Mouse (Mus musculus): ENCODE measurements around the gene Ttll13. TPM values are rescaled to one million over a fixed set of nuclear protein-coding genes. Genes with fewer than 3 reads are reported as not detected.
A peak's percentile ranks its signal among the peaks of the same experiment; 100 is the strongest.

The Ttll13 gene
- polyA plus RNA-seq, 1 experiment from 2014 or later, result 1.0 TPM

- ATAC-seq (replicated peaks; ENCODE audit: low FRiP score, low read depth) (no peak), DNase-seq (ENCODE audit: low spot score) (no peak)
- TF ChIP-seq CTCF (IDR thresholded peaks at IDR 0.05; ENCODE audit: low read depth), result peak; percentile 21; the same call in 1 of the 2 replicates
- H3K4me1 ChIP-seq (replicated peaks; ENCODE audit: insufficient read depth, low read length), result peaks cover 31% of the 10 kb centered on the region; the same call in 1 of the 2 replicates
- H3K27me3 ChIP-seq (ENCODE audit: insufficient read depth, low read length), result no peaks in the 10 kb centered on the region
- no peak overlapping the region for H3K4me3 ChIP-seq (replicated peaks; ENCODE audit: low read depth, low read length)
- WGBS, result 67% methylated on average over 6 of the region's 6 CpGs
- no peak overlapping the region for H3K27ac ChIP-seq
- peak overlapping the region; percentile 83; the same call in 1 of the 2 replicates for H3K4me2 ChIP-seq (ENCODE audit: low read length)
- no peak overlapping the region for H3K9ac ChIP-seq (ENCODE audit: low read depth, low read length)
- H3K9me3 ChIP-seq (replicated peaks; ENCODE audit: low read length), result no peaks in the 10 kb centered on the region
- H3K36me3 ChIP-seq (ENCODE audit: insufficient read depth, low read length), result no peaks in the 10 kb centered on the region
Observed at GRCm38 (mm10) chr7:80200588-80200945, 45.6 kb upstream of the Ttll13 start.

GRCm38 (mm10) chr7:80200963-80201539 lies 45.1 kb upstream of the Ttll13 start:
- no peak overlapping the region for H3K27ac ChIP-seq
- H3K4me1 ChIP-seq (replicated peaks; ENCODE audit: insufficient read depth, low read length), result peaks cover 31% of the 10 kb centered on the region
- no peak overlapping the region for H3K4me2 ChIP-seq (ENCODE audit: low read length)
- no peak for TF ChIP-seq CTCF (IDR thresholded peaks at IDR 0.05; ENCODE audit: low read depth)
- DNase-seq (ENCODE audit: low spot score) (no peak), ATAC-seq (replicated peaks; ENCODE audit: low FRiP score, low read depth) (no peak)
- no peak overlapping the region for H3K4me3 ChIP-seq (replicated peaks; ENCODE audit: low read depth, low read length)
- H3K27me3 ChIP-seq (ENCODE audit: insufficient read depth, low read length), result no peaks in the 10 kb centered on the region
- no peak overlapping the region for H3K9ac ChIP-seq (ENCODE audit: low read depth, low read length)
- no peaks in the 10 kb centered on the region for H3K36me3 ChIP-seq (ENCODE audit: insufficient read depth, low read length)
- no peaks in the 10 kb centered on the region for H3K9me3 ChIP-seq (replicated peaks; ENCODE audit: low read length)
- 64% methylated on average over 5 of the region's 5 CpGs for WGBS

- Histone ChIP-seq H3K4me2 (ENCODE audit: low read length) (no peak overlapping the region), H3K4me3 (replicated peaks; ENCODE audit: low read depth, low read length) (no peak overlapping the region), H3K27me3 (ENCODE audit: insufficient read depth, low read length) (no peaks in the 10 kb centered on the region), H3K27ac (no peak overlapping the region), H3K4me1 (replicated peaks; ENCODE audit: insufficient read depth, low read length) (peaks cover 35% of the 10 kb centered on the region), H3K9me3 (replicated peaks; ENCODE audit: low read length) (no peaks in the 10 kb centered on the region), H3K36me3 (ENCODE audit: insufficient read depth, low read length) (no peaks in the 10 kb centered on the region), H3K9ac (ENCODE audit: low read depth, low read length) (no peak overlapping the region)
- no peak for ATAC-seq (replicated peaks; ENCODE audit: low FRiP score, low read depth)
- no peak for DNase-seq (ENCODE audit: low spot score)
- 88% methylated on average over 15 of the region's 15 CpGs for WGBS
- no peak for TF ChIP-seq CTCF (IDR thresholded peaks at IDR 0.05; ENCODE audit: low read depth)
Observed at GRCm38 (mm10) chr7:80201888-80202540, 44.2 kb upstream of the Ttll13 start.

- DNase-seq (ENCODE audit: low spot score), result no peak
- no peaks in the 10 kb centered on the region for H3K9me3 ChIP-seq (replicated peaks; ENCODE audit: low read length)
- H3K4me2 ChIP-seq (ENCODE audit: low read length), result no peak overlapping the region
- WGBS, result 84% methylated on average over 5 of the region's 5 CpGs
- no peak for TF ChIP-seq CTCF (IDR thresholded peaks at IDR 0.05; ENCODE audit: low read depth)
- H3K9ac ChIP-seq (ENCODE audit: low read depth, low read length), result no peak overlapping the region
- H3K27me3 ChIP-seq (ENCODE audit: insufficient read depth, low read length), result no peaks in the 10 kb centered on the region
- no peaks in the 10 kb centered on the region for H3K36me3 ChIP-seq (ENCODE audit: insufficient read depth, low read length)
- H3K27ac ChIP-seq, result no peak overlapping the region
- H3K4me3 ChIP-seq (replicated peaks; ENCODE audit: low read depth, low read length), result no peak overlapping the region
- no peak for ATAC-seq (replicated peaks; ENCODE audit: low FRiP score, low read depth)
- peaks cover 34% of the 10 kb centered on the region for H3K4me1 ChIP-seq (replicated peaks; ENCODE audit: insufficient read depth, low read length)
Observed at GRCm38 (mm10) chr7:80202961-80203360, 43.2 kb upstream of the Ttll13 start.

GRCm38 (mm10) chr7:80203638-80204096 lies 42.5 kb upstream of the Ttll13 start:
- Histone ChIP-seq H3K4me1 (replicated peaks; ENCODE audit: insufficient read depth, low read length) (peaks cover 34% of the 10 kb centered on the region), H3K4me2 (ENCODE audit: low read length) (no peak overlapping the region), H3K4me3 (replicated peaks; ENCODE audit: low read depth, low read length) (no peak overlapping the region), H3K27ac (0 out of 2 replicates have a peak overlapping the region, but pooled peaks have one; percentile 25), H3K9ac (ENCODE audit: low read depth, low read length) (no peak overlapping the region), H3K27me3 (ENCODE audit: insufficient read depth, low read length) (no peaks in the 10 kb centered on the region), H3K9me3 (replicated peaks; ENCODE audit: low read length) (no peaks in the 10 kb centered on the region), H3K36me3 (ENCODE audit: insufficient read depth, low read length) (no peaks in the 10 kb centered on the region)
- 49% methylated on average over 12 of the region's 12 CpGs for WGBS
- DNase-seq (ENCODE audit: low spot score) (no peak), ATAC-seq (replicated peaks; ENCODE audit: low FRiP score, low read depth) (no peak)
- no peak for TF ChIP-seq CTCF (IDR thresholded peaks at IDR 0.05; ENCODE audit: low read depth)

- Histone ChIP-seq H3K36me3 (ENCODE audit: insufficient read depth, low read length) (no peaks in the 10 kb centered on the region), H3K9me3 (replicated peaks; ENCODE audit: low read length) (no peaks in the 10 kb centered on the region), H3K4me2 (ENCODE audit: low read length) (no peak overlapping the region), H3K9ac (ENCODE audit: low read depth, low read length) (no peak overlapping the region), H3K27ac (0 out of 2 replicates have a peak overlapping the region, but pooled peaks have one; percentile 25), H3K4me1 (replicated peaks; ENCODE audit: insufficient read depth, low read length) (peaks cover 32% of the 10 kb centered on the region), H3K27me3 (ENCODE audit: insufficient read depth, low read length) (no peaks in the 10 kb centered on the region), H3K4me3 (replicated peaks; ENCODE audit: low read depth, low read length) (no peak overlapping the region)
- WGBS, result 75% methylated on average over 4 of the region's 4 CpGs
- TF ChIP-seq CTCF (IDR thresholded peaks at IDR 0.05; ENCODE audit: low read depth), result no peak
- ATAC-seq (replicated peaks; ENCODE audit: low FRiP score, low read depth), result no peak
- DNase-seq (ENCODE audit: low spot score), result no peak
Observed at GRCm38 (mm10) chr7:80204362-80204761, 41.8 kb upstream of the Ttll13 start.

Data from kidney, postnatal 0 days (tissue).